Mouse (Mus musculus) embryonic fibroblast, embryonic 13.5 days (primary cell): Measurements from ENCODE around the gene Pgap3.

Experiments used
- CTCF ChIP-seq: IDR thresholded peaks from 2 replicates; pipeline ENCODE4 v1.5.1; 2011; ENCODE audit warnings: mild to moderate bottlenecking, control low read depth, low read length, moderate library complexity, borderline replicate concordance; ENCODE audit not compliant: insufficient read depth
- POLR2A ChIP-seq: IDR thresholded peaks from 2 replicates; pipeline ENCODE4 v1.6.1; 2011; ENCODE audit warnings: low read depth, mild to moderate bottlenecking, control low read depth, low read length, moderate library complexity

DNA sequence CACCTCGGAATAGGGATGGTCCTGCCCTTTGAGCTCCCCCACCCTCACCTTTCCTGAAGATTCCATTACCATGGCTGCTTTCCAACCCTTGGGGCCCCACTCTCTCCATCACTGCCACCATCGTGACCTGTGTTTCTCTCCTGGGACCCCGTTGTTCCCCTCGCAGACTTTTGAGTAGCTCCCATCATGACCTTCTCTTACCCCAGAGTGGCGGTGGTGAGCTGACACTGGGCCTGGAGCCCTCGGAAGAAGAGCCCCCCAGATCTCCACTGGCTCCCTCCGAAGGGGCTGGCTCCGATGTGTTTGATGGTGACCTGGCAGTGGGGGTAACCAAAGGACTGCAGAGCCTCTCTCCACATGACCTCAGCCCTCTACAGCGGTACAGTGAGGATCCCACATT, 35.4 kb upstream of the Pgap3 start:
- TF ChIP-seq POLR2A: no peak
- TF ChIP-seq CTCF: no peak
